Mouse (Mus musculus): ENCODE measurements around the gene Hdc.

Hdc gene

DNA sequence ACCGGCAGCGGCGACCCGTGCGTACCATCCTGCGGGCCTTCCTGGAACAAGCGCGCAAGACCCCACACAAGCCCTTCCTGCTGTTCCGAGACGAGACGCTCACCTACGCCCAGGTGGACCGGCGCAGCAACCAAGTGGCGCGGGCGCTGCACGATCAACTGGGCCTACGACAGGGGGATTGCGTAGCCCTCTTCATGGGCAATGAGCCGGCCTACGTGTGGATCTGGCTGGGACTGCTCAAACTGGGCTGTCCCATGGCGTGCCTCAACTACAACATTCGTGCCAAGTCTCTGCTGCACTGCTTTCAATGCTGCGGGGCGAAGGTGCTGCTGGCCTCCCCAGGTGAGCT, 65.8 kb downstream of the Hdc start:
- no peak for DNase-seq (ENCODE audit: extremely low spot score, low read depth, low spot score)

DNA sequence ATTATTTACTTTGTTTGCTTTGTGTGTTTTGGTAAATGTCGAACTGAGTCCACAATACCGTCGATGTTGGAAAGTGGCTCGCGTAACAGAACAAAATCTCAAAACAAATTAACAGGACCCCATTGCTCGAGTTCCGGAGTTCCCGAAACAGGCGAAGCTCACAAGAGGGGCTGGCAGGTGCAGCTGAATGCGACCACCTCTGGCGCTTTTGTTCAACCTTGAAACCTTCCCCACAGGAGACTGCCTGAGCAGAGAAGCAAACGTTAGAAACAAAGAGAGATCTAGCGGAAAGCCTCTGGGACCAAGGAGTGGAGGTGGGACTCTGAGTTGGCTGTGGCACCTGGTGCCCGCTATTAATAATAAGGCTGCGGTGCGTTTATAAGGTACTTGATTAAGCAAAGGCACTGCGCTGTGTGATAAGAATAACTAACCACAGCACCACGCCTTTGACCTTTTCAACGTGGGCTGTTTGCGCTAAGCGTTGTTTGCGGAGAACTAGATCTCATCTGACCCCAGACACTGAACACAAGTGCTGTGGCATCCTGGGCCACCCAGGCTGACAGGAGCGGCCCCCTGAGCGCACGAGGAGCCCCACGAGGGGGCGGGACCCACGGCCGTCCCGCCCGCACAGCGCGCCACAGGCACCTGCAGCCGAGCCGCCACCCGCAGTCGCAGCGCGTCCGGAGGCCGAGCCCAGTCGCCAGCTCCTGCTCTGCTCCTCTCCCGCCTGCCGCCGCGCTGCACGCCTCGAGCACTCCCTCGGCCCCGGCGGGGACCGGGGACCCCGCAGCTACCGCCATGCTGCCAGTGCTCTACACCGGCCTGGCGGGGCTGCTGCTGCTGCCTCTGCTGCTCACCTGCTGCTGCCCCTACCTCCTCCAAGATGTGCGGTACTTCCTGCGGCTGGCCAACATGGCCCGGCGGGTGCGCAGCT, 66.5 kb downstream of the Hdc start, which contains the start of gene Slc27a2:
Slc27a2 (plus strand) TSS at position 51 of the 934 bp plus-strand sequence.
- no peak for DNase-seq (ENCODE audit: extremely low spot score, low read depth, low spot score)

DNA sequence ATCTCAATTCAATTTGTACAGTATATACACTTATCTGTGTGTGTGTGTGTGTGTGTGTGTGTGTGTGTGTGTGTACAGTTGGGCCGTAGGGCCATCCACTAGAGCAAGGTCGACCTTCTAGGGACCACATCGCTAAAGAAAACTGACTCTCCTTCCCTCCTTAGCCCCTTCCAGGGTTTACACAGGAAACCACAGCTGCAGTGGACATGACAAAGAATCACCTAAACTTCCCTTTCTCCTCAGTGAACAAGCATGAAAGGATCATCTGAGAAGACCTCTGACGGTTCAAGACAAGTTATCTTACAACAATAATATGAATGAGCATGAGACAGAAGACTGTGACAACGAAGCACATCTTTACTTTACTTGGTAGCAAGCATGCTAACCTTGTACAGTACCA, 67.2 kb downstream of the Hdc start:
- DNase-seq (ENCODE audit: extremely low spot score, low read depth, low spot score), result no peak

DNA sequence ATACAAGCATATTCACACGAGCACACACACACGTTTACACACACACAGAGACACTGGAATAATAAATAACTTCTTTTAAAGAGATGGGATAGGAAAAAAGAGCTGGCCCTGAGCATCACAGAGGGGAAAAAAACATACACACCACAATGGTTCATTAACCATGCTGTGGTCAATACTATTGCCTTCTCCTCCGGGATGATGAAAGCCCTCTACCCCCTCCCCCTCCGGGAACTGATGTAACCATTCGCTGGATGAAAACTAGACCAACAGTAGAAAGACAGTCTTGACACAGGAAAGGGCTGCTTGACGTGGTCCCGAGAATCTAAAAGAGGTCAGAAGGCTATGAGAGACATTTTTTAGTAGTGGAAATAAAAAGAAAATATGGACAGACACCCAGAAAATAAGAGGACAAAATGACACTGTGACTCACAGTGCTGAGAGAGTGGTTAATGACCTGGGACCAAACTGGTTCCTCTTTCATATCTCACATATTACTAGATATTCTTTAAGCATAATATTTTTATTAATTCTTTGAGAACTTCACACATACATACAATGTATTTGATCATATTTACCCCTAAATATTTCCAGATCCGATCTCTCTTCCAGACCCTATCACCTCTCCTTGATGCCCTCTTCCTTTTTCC, 67.7 kb downstream of the Hdc start:
- no peak for DNase-seq (ENCODE audit: extremely low spot score, low read depth, low spot score)

DNA sequence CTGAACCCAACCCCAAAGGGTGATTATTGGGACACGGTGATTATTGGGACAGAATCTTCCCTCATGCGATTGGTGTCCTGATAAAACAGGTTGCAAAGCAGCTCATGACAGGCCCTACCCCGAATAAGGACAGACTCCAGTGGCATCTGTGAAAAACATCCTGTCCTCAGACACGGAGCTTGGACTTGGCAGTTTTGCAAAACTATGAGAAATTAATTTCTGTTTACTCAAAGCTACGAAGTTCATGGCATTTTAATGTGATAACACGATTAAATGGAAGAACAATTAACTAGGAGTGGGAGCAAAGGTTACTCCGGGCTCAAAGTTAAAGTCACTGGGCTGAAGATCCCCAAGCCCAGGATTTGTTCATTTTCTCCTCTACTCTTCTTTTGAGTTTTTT, 69.4 kb downstream of the Hdc start:
- no peak for DNase-seq (ENCODE audit: extremely low spot score, low read depth, low spot score)

DNA sequence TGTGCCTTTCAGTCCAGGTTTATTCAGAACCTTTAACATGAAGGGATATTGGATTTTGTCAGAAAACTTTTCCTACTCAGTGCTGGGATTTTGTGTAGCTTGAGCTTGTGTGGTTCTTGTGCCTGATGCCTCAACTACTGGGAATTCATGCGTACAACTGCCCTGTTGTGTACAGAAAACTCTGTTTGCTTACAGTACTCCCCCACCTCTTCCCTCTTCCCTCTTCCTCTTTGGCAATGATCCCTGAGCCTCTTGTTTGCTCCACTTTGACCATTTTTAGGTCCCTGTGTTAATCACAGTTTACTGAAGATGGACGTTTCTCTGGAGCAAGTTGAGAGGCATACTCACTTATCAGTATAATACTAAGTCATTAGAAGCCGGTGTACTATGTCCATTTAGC, 72.7 kb downstream of the Hdc start:
- DNase-seq (ENCODE audit: extremely low spot score, low read depth, low spot score), result no peak

DNA sequence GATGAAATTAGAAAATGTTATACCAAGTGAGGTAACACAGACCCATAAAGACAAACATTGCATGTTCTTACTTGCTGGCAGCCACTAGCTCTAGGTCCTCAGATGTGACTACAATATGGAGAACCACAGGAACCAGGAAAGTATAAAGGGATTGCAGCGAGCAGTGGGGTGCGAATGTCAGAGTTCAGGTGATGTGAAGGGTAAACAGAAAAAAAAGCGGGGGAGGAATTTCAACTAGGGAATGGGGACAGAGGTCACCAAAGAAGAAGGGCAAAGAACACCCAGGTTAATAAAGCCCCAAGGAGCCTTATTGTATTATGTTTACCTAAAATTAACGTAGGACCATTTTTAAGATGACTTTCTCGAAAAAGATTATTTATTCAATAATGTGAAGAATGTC, 73.8 kb downstream of the Hdc start:
- DNase-seq (ENCODE audit: extremely low spot score, low read depth, low spot score), result no peak
